Mouse (Mus musculus): ENCODE data around the gene Tbpl1. TPM values are rescaled to one million over a fixed set of nuclear protein-coding genes. Genes with fewer than 3 reads are reported as not detected.

Tbpl1 gene
- polyA plus RNA-seq, 1 experiment from 2014 or later, result 50.5 TPM

DNA sequence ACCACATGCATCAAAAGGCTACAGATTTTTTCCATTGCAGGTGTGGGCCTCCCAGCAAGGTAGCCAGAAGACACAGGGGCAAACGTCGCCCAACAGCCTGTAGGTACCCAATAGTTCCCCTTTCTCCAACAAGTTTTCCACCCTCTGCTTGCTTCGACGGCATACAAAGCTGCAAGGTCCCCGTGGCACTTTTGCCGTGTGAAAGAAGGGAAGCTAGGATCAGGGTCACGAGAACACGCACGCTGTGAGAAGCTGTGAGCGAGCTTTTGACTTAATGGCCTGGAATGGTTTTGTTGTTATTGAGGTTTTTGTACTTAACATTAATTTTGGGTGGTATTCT is 72.4 kb downstream of the Tbpl1 start:
- Histone ChIP-seq H3K27ac (ENCODE audit: low read length) (no peak overlapping the region), H3K4me2 (ENCODE audit: low read depth, low read length) (no peak overlapping the region), H3K4me1 (replicated peaks; ENCODE audit: control insufficient read depth, insufficient read depth, low read length) (peaks cover 5% of the 10 kb centered on the region; the same call in 1 of the 2 replicates), H3K27me3 (ENCODE audit: control insufficient read depth, insufficient read depth, low read depth, low read length) (no peaks in the 10 kb centered on the region), H3K36me3 (ENCODE audit: control insufficient read depth, insufficient read depth, low read length) (no peaks in the 10 kb centered on the region), H3K4me3 (ENCODE audit: low read length) (no peak overlapping the region), H3K9me3 (ENCODE audit: control insufficient read depth, low read length) (no peaks in the 10 kb centered on the region), H3K9ac (ENCODE audit: low read length) (no peak overlapping the region)
- ATAC-seq (ENCODE audit: low read depth), result no peak
- 87% methylated on average over 10 of the region's 10 CpGs for WGBS

DNA sequence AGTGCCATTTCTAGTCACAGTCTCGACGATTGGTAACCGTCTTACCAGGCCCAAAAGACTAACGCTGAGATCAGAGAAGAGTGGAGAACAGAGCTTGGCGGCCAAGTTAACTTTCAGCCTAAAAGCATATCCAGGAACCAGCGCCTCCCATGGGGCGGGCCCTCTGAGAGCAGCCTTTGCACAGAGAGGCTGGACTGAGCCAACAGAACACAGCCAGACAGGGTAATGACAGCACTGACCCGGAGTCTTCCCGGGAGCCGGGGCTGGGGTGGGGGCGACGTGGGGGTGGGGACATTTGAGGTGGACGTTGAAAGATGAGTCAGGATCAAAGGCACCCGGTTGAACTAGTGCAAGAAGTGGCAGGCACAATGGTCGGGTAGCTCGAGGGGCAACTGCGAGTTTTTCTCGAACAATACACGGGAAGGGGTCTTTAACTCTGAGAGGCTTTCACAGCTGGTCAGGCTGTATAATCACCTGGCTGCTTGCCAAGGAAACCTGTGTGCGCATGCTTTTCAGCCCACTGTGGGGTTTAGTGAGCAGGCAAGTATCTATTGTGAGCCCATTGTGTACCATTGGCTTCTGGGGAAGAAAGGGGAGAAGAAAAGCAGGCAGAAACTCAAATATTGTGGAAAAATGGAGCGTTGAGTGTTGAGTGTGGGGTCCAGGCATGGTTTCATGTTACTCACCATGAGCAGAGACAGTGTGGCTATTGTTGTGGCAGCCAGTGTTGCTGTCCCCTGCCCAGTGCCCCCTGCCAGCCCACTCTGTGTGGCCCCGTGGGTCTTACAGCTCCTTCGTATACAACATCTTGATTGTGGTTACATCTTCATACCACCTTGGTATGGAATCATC is 73.0 kb downstream of the Tbpl1 start:
- peak; percentile 67 for ATAC-seq (ENCODE audit: low read depth)
- H3K27ac ChIP-seq (ENCODE audit: low read length), result no peak overlapping the region
- no peak overlapping the region for H3K9ac ChIP-seq (ENCODE audit: low read length)
- H3K27me3 ChIP-seq (ENCODE audit: control insufficient read depth, insufficient read depth, low read depth, low read length), result no peaks in the 10 kb centered on the region
- no peaks in the 10 kb centered on the region for H3K36me3 ChIP-seq (ENCODE audit: control insufficient read depth, insufficient read depth, low read length)
- peak overlapping the region; percentile 30 for H3K4me2 ChIP-seq (ENCODE audit: low read depth, low read length)
- no peak overlapping the region for H3K4me3 ChIP-seq (ENCODE audit: low read length)
- H3K4me1 ChIP-seq (replicated peaks; ENCODE audit: control insufficient read depth, insufficient read depth, low read length), result peaks cover 5% of the 10 kb centered on the region; the same call in 1 of the 2 replicates
- 22% methylated on average over 23 of the region's 23 CpGs for WGBS
- H3K9me3 ChIP-seq (ENCODE audit: control insufficient read depth, low read length), result no peaks in the 10 kb centered on the region

Small RNA genes lying within 50 kb of the gene (microRNA-seq; reads per million reads assigned to microRNA genes)
- 1.2 reads per million for gene Mir7663

Other genes with a start within 250 kb of the Tbpl1 start
- 1.5 and 2.0 TPM in 2 replicates for gene Slc2a12, start 86.9 kb downstream of the Tbpl1 start, polyA plus RNA-seq (2015; fragmentation: Nextera tagmentation; extraction: Ambion mirVana)
- 383 and 396 TPM in 2 replicates for gene Tcf21, start 88.2 kb upstream of the Tbpl1 start, polyA plus RNA-seq (2015; fragmentation: Nextera tagmentation; extraction: Ambion mirVana)